Mouse (Mus musculus) intestine, embryonic 16.5 days (tissue): Measurements from ENCODE around the gene Crtac1. TPM values are rescaled to one million over a fixed set of nuclear protein-coding genes. Genes with fewer than 3 reads are reported as not detected.

Experiments used
- ATAC-seq: fragments of 200-750 bp; cut with Nextera tagmentation; 2 replicates; pipeline ENCODE4 v1.8.0; 2017; ENCODE audit warnings: moderate TSS enrichment, moderate library complexity
- H3K27ac ChIP-seq: fragments of 300-500 bp; sonication (generic); 2 replicates; pipeline ENCODE4 v1.5.1; 2014; ENCODE audit warnings: mild to moderate bottlenecking, low read length
- H3K27me3 ChIP-seq: fragments of 300-500 bp; sonication (generic); replicated peaks from 2 replicates; pipeline ENCODE4 v1.6.1; 2014; ENCODE audit warnings: low read length, control low read depth, mixed read lengths; ENCODE audit not compliant: control insufficient read depth, insufficient read depth
- H3K36me3 ChIP-seq: fragments of 300-500 bp; sonication (generic); 2 replicates; pipeline ENCODE4 v1.6.1; 2014; ENCODE audit warnings: low read length, control low read depth; ENCODE audit not compliant: control insufficient read depth, insufficient read depth
- H3K4me1 ChIP-seq: fragments of 300-500 bp; sonication (generic); 2 replicates; pipeline ENCODE4 v1.6.1; 2014; ENCODE audit warnings: low read length, control low read depth, mixed read lengths; ENCODE audit not compliant: control insufficient read depth, insufficient read depth
- H3K4me2 ChIP-seq: fragments of 300-500 bp; sonication (generic); 2 replicates; pipeline ENCODE4 v1.6.1; 2014; ENCODE audit warnings: low read depth, low read length, control low read depth
- H3K4me3 ChIP-seq: fragments of 300-500 bp; sonication (generic); 2 replicates; pipeline ENCODE4 v1.5.1; 2014; ENCODE audit warnings: mild to moderate bottlenecking, low read length
- H3K9ac ChIP-seq: fragments of 300-500 bp; sonication (generic); 2 replicates; pipeline ENCODE4 v1.6.1; 2014; ENCODE audit warnings: low read depth, low read length
- H3K9me3 ChIP-seq: fragments of 300-500 bp; sonication (generic); 2 replicates; pipeline ENCODE4 v1.6.1; 2016; ENCODE audit warnings: low read length, control low read depth; ENCODE audit not compliant: control insufficient read depth
- WGBS: fragments of 180-500 bp; shearing (Covaris S2); extraction: QIAGEN DNeasy Blood & Tissue Kit; methylation state at CpG from one replicate; pipeline ENCODE4 v1.1.7; 2014; 5-methylcytosine and 5-hydroxymethylcytosine counted together
- microRNA-seq: library from miRNA; unstranded; fragments of <30 nt; microRNA quantifications from one replicate; pipeline ENCODE4, GENCODE M21; 2016
- polyA plus RNA-seq: library from polyadenylated mRNA; unstranded; fragments of >200 nt; fragmentation: Nextera tagmentation; extraction: Ambion mirVana; gene quantifications from 2 replicates; pipeline ENCODE4 v1.2.1, GENCODE M21; 2015

The Crtac1 gene
- polyA plus RNA-seq, 1 experiment from 2014 or later, result 5.6 TPM

DNA sequence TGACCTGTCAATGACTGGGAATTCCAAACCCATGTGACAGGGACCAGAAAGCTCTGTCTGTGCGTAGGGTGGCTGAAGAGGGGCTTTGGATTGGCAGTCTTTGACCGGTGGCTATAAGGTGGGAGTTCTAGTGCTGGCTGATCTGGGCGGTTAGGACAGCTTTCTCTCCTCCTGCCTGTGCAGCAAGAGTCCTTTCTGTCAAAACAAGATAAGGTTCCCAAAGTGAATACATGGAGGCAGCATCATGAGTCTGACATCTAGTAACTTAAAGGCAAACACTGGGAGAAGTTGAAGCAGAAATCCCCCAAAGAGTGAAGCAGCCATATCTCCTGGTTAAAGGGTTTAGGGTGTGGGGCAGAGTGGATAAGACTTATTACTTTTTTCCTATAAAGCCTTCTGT lies 184.1 kb downstream of the Crtac1 start, which contains the start of gene Golga7b:
Golga7b (plus strand) TSS at position 56 of the 400 bp plus-strand sequence.
- H3K27me3 ChIP-seq, result no peaks in the 10 kb centered on the region
- no peaks in the 10 kb centered on the region for H3K36me3 ChIP-seq
- 81% methylated on average over 3 of the region's 3 CpGs for WGBS
- ATAC-seq, result no peak
- H3K4me3 ChIP-seq, result no peak within 1 kb of the TSS
- no peak within 1 kb of the TSS for H3K9ac ChIP-seq
- H3K27ac ChIP-seq, result no peak within 1 kb of the TSS
- H3K4me1 ChIP-seq, result no peaks in the 10 kb centered on the region
- H3K9me3 ChIP-seq, result no peaks in the 10 kb centered on the region
- H3K4me2 ChIP-seq, result no peak within 1 kb of the TSS

- H3K36me3 ChIP-seq, result no peaks in the 10 kb centered on the region
- H3K27ac ChIP-seq, result no peak overlapping the region
- H3K4me2 ChIP-seq, result no peak overlapping the region
- no peaks in the 10 kb centered on the region for H3K27me3 ChIP-seq
- H3K9ac ChIP-seq, result no peak overlapping the region
- H3K4me3 ChIP-seq, result no peak overlapping the region
- 50% methylated on average over 5 of the region's 5 CpGs for WGBS
- no peaks in the 10 kb centered on the region for H3K4me1 ChIP-seq
- H3K9me3 ChIP-seq, result no peaks in the 10 kb centered on the region
- no peak for ATAC-seq
Measured at GRCm38 (mm10) chr19:42246626-42247025, 185.0 kb downstream of the Crtac1 start.

GRCm38 (mm10) chr19:42243401-42243800 lies 188.2 kb downstream of the Crtac1 start:
- ATAC-seq, result no peak
- Histone ChIP-seq H3K9me3 (no peaks in the 10 kb centered on the region), H3K4me2 (no peak overlapping the region), H3K9ac (no peak overlapping the region), H3K27me3 (no peaks in the 10 kb centered on the region), H3K4me3 (no peak overlapping the region), H3K4me1 (no peaks in the 10 kb centered on the region), H3K27ac (no peak overlapping the region), H3K36me3 (no peaks in the 10 kb centered on the region)
- WGBS, result 27% methylated on average over 3 of the region's 3 CpGs

GRCm38 (mm10) chr19:42240881-42241280 lies 190.7 kb downstream of the Crtac1 start:
- Histone ChIP-seq H3K9ac (no peak overlapping the region), H3K36me3 (no peaks in the 10 kb centered on the region), H3K27ac (no peak overlapping the region), H3K4me3 (no peak overlapping the region), H3K4me1 (no peaks in the 10 kb centered on the region), H3K9me3 (no peaks in the 10 kb centered on the region), H3K4me2 (no peak overlapping the region), H3K27me3 (no peaks in the 10 kb centered on the region)
- no peak for ATAC-seq
- 46% methylated on average over 8 of the region's 8 CpGs for WGBS

GRCm38 (mm10) chr19:42238341-42238715 lies 193.3 kb downstream of the Crtac1 start:
- WGBS, result 66% methylated on average over 7 of the region's 7 CpGs
- Histone ChIP-seq H3K4me3 (no peak overlapping the region), H3K27ac (no peak overlapping the region)

DNA sequence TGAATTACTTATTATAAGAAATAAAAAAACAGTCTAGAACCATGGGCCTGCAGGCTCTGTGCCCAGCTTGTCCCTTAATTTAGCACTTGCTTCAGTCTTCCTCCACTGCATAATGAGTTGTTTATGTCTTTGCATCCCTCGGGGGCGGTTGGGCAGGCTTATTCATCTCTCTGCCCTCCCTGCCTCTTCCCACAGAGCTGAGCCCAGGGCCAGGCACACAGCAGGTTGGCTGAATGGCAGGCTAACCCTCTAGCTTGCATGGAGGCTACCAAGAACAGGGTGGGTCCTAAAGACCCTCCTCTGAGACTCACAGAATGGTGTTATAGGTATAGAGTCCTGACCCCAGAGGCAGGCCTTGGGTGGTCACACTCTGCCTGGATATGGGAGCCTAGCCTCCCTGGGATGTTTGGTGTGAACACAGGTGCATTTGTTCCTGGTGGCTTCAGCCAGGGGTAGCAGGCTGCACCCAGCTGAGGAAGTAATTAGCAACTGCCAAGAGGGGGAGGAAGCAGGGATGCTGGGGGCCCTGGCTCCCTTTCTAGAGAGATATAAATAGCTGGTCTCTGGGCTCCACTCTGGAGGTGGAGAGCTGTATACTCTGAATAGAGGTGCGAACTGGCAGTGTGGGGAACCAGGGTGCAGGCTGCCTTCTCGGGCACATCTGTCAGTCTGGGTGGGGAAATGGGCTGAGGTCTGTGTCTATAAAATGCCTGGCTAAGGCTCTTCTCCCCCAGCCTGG lies 193.8 kb downstream of the Crtac1 start:
- no peaks in the 10 kb centered on the region for H3K27me3 ChIP-seq
- H3K4me1 ChIP-seq, result no peaks in the 10 kb centered on the region
- no peaks in the 10 kb centered on the region for H3K36me3 ChIP-seq
- no peak overlapping the region for H3K27ac ChIP-seq
- H3K4me3 ChIP-seq, result no peak overlapping the region
- 34% methylated on average over 4 of the region's 4 CpGs for WGBS
- ATAC-seq, result no peak
- no peaks in the 10 kb centered on the region for H3K9me3 ChIP-seq
- no peak overlapping the region for H3K9ac ChIP-seq
- H3K4me2 ChIP-seq, result no peak overlapping the region

More at GRCm38 (mm10) chr19:42238341-42238715, 193.3 kb downstream of the Crtac1 start:
- no peaks in the 10 kb centered on the region for H3K4me1 ChIP-seq
- ATAC-seq, result no peak
- H3K9ac ChIP-seq, result no peak overlapping the region
- H3K36me3 ChIP-seq, result no peaks in the 10 kb centered on the region
- H3K27me3 ChIP-seq, result no peaks in the 10 kb centered on the region
- no peaks in the 10 kb centered on the region for H3K9me3 ChIP-seq
- H3K4me2 ChIP-seq, result no peak overlapping the region

Small RNAs within 50 kb of the gene (microRNA-seq; reads per million reads assigned to microRNA genes)
- gene Gm26339 (not detected), gene Mir3085 (not detected)

Other genes starting within 250 kb of the Crtac1 start
- gene Sfrp5, start 229.5 kb downstream of the Crtac1 start, polyA plus RNA-seq, result 3.5 and 8.3 TPM in 2 replicates
- 1.0 and 1.2 TPM in 2 replicates for gene Golga7b, start 184.2 kb downstream of the Crtac1 start, polyA plus RNA-seq
- gene R3hcc1l, start 87.0 kb upstream of the Crtac1 start, polyA plus RNA-seq, result 18.6 and 19.9 TPM in 2 replicates
- 2.2 and 2.4 TPM in 2 replicates for gene Loxl4, start 181.0 kb upstream of the Crtac1 start, polyA plus RNA-seq